In genomic region chr11:50441637-50442036, GRCm38 (mm10) we compare ENCODE assay signal across 11 mouse cellular contexts. TPM values are rescaled to one million over a fixed set of nuclear protein-coding genes. Genes with fewer than 3 reads are reported as not detected.
DNase-seq lines count a peak whose midpoint lies in the region; ATAC-seq and TF ChIP-seq lines count a peak whose summit lies in the region.
"Had no signal": no experiment of that assay in that cellular context is flagged by ENCODE, and none has a peak within 500 bp of the region (broad histone marks: within the 10 kb centered on the region; RNA-seq: fewer than 3 reads in every experiment).

No protein-coding gene starts in this region.

- no peaks in the 10 kb centered on the region for H3K36me3 ChIP-seq in C2C12 (ENCODE audit: control insufficient read depth, insufficient read depth)
- no peaks in the 10 kb centered on the region for H3K36me3 ChIP-seq in lung, embryonic 15.5 days
- no peaks in the 10 kb centered on the region for H3K36me3 ChIP-seq in kidney, embryonic 16.5 days (ENCODE audit: insufficient read depth, low read length)

- no peak for TF ChIP-seq CTCF in C2C12 (IDR thresholded peaks at IDR 0.05; ENCODE audit: control insufficient read depth, insufficient read depth, insufficient read length)

- intact Hi-C loops in gastrocnemius, postnatal 14 days (cut with DNase I; ENCODE audit: low total_unique reads), result loop anchor here (5.0 kb wide), 1 partner anchor 326 kb away; no protein-coding TSS in a partner anchor

- peaks cover 15% of the 10 kb centered on the region for H3K4me1 ChIP-seq in lung, embryonic 15.5 days
- no peaks in the 10 kb centered on the region for H3K4me1 ChIP-seq in kidney, embryonic 16.5 days (ENCODE audit: insufficient read depth, low read length)

- H3K27me3 ChIP-seq in C2C12 (ENCODE audit: control insufficient read depth, insufficient read depth, insufficient read length), result no peaks in the 10 kb centered on the region
- H3K27me3 ChIP-seq in lung, embryonic 15.5 days, result no peaks in the 10 kb centered on the region
- 0 out of 2 replicates have a peak, but pooled peaks cover 2% of the 10 kb centered on the region for H3K27me3 ChIP-seq in kidney, embryonic 16.5 days (ENCODE audit: insufficient read depth, low read length)

- H3K4me2 ChIP-seq in lung, embryonic 15.5 days, result no peak overlapping the region
- H3K4me2 ChIP-seq in kidney, embryonic 16.5 days (replicated peaks; ENCODE audit: low read depth, low read length), result no peak overlapping the region

- no peak overlapping the region for H3K4me3 ChIP-seq in C2C12 (ENCODE audit: insufficient read depth, poor library complexity, severe bottlenecking)
- no peak overlapping the region for H3K4me3 ChIP-seq in lung, embryonic 15.5 days
- no peak overlapping the region for H3K4me3 ChIP-seq in kidney, embryonic 16.5 days (ENCODE audit: low read length)

- H3K27ac ChIP-seq in lung, embryonic 15.5 days, result no peak overlapping the region
- no peak overlapping the region for H3K27ac ChIP-seq in kidney, embryonic 16.5 days (ENCODE audit: low read length)
- H3K27ac ChIP-seq: liver, embryonic 14.5 days had no signal

- H3K79me3 ChIP-seq in C2C12 (ENCODE audit: low read depth), result no peaks in the 10 kb centered on the region

- H3K79me2 ChIP-seq in C2C12 (ENCODE audit: control insufficient read depth, insufficient read depth), result no peaks in the 10 kb centered on the region

- WGBS in lung, embryonic 15.5 days, result 34% methylated on average over 9 of the region's 9 CpGs
- 67% methylated on average over 9 of the region's 9 CpGs for WGBS in kidney, embryonic 16.5 days

- H3K9me3 ChIP-seq in lung, embryonic 15.5 days, result no peaks in the 10 kb centered on the region
- no peaks in the 10 kb centered on the region for H3K9me3 ChIP-seq in kidney, embryonic 16.5 days (ENCODE audit: low read length)

- peak; percentile 27 to 38 for DNase-seq in adrenal gland, postnatal 36 days
- DNase-seq in adrenal gland, postnatal 14 days, result no peak
- DNase-seq in gastrocnemius, postnatal 14 days, result peak; percentile 57
- no peak for DNase-seq in kidney, postnatal 4 days
- no peak for DNase-seq in ovary, postnatal 14 days (ENCODE audit: low spot score)
- DNase-seq: cerebellum, postnatal 36 days had no signal

- H3K9ac ChIP-seq in lung, embryonic 15.5 days, result no peak overlapping the region
- H3K9ac ChIP-seq in kidney, embryonic 16.5 days (replicated peaks; ENCODE audit: low read length), result no peak overlapping the region
- H3K9ac ChIP-seq: liver, embryonic 14.5 days had no signal

- peak; percentile 55; the same call in 1 of the 2 replicates for ATAC-seq in lung, embryonic 15.5 days (ENCODE audit: borderline replicate concordance, extremely low read depth, low FRiP score, low TSS enrichment)
- no peak for ATAC-seq in kidney, embryonic 16.5 days (ENCODE audit: low FRiP score, low TSS enrichment)
- ATAC-seq: inflammation-experienced regulatory T-cells, adult 6 months had no signal

- H3ac ChIP-seq in C2C12 (ENCODE audit: control insufficient read depth, insufficient read length, low read depth), result no peak overlapping the region

TF ChIP-seq in C2C12, 6 proteins besides CTCF, POLR2A, EP300 and RAD21:
- TF ChIP-seq FOSL1 (IDR thresholded peaks at IDR 0.05; ENCODE audit: insufficient read depth, low read length, poor library complexity, severe bottlenecking) (peak; percentile 66), MYOG (IDR thresholded peaks at IDR 0.05; ENCODE audit: control insufficient read depth, extremely low read depth, insufficient read length) (no peak), MYOD1 (IDR thresholded peaks at IDR 0.05; ENCODE audit: control insufficient read depth, insufficient read length, low read depth) (peak; percentile 94), CEBPB (IDR thresholded peaks at IDR 0.05; ENCODE audit: low read depth) (no peak), USF1 (IDR thresholded peaks at IDR 0.05; ENCODE audit: low read depth) (no peak), MAX (IDR thresholded peaks at IDR 0.05) (peak; percentile 53)

RNA-seq across cellular contexts. Expression of gene Rufy1, which starts 10.7 kb away (rescaled TPM):
- total RNA-seq in adrenal gland, postnatal 36 days (2021), result 10 to 100 TPM; 38.2 to 39.8 TPM
- 27.1 and 29.5 TPM in 2 replicates for total RNA-seq in adrenal gland, postnatal 14 days (2021)
- polyA plus RNA-seq in C2C12 (2012; fragmentation: generic; extraction: Trizol), result 11.1 TPM
- total RNA-seq in gastrocnemius, postnatal 14 days (2021), result 10 to 100 TPM; 17.4 to 18.2 TPM
- polyA plus RNA-seq in lung, embryonic 15.5 days (2015; fragmentation: Nextera tagmentation; extraction: Ambion mirVana), result 21.4 and 24.9 TPM in 2 replicates
- polyA plus RNA-seq in kidney, embryonic 16.5 days (2015; fragmentation: Nextera tagmentation; extraction: Ambion mirVana), result 27.4 and 27.5 TPM in 2 replicates

Comparison
In these comparisons a context has a peak if more than half of its experiments do, and no peak if none do; other contexts are left out.
1. DNase-seq: peak in adrenal gland, postnatal 36 days (2 of 2) and gastrocnemius, postnatal 14 days (single experiment); none in adrenal gland, postnatal 14 days (single experiment), kidney, postnatal 4 days (0 of 2) and ovary, postnatal 14 days (single experiment).